Mouse (Mus musculus) cerebellum, adult 2 months (tissue): ENCODE data around the gene Sde2.

Experiments
- CTCF ChIP-seq: fragments of 200-500 bp; IDR thresholded peaks from 2 replicates; pipeline ENCODE4 v1.5.1; 2011; ENCODE audit warnings: low read depth, mild to moderate bottlenecking, control low read depth, low read length, moderate library complexity, borderline replicate concordance; ENCODE audit not compliant: insufficient read depth
- POLR2A ChIP-seq: fragments of 200-500 bp; IDR thresholded peaks from 2 replicates; pipeline ENCODE4 v1.6.1; 2011; ENCODE audit warnings: low read length, control low read depth, borderline replicate concordance; ENCODE audit not compliant: insufficient read depth

- TF ChIP-seq CTCF, result no peak
- no peak for TF ChIP-seq POLR2A
Observed at GRCm38 (mm10) chr1:180810976-180811375, 40.0 kb upstream of the Sde2 start.
